19 mouse cellular contexts compared by ENCODE assay signal in genomic region chr2:14041249-14041648, GRCm38 (mm10). TPM values are rescaled to one million over a fixed set of nuclear protein-coding genes. Genes with fewer than 3 reads are reported as not detected.
"Had no signal": no experiment of that assay in that cellular context is flagged by ENCODE, and none has a peak within 500 bp of the region (broad histone marks: within the 10 kb centered on the region; RNA-seq: fewer than 3 reads in every experiment).

No protein-coding gene starts in this region.

- H3K27ac ChIP-seq: liver, embryonic 12.5 days; liver, embryonic 15.5 days; lung, embryonic 15.5 days; midbrain, embryonic 12.5 days; midbrain, embryonic 15.5 days; neural tube, embryonic 13.5 days; stomach, embryonic 15.5 days had no signal

- H3K36me3 ChIP-seq: stomach, embryonic 15.5 days had no signal

- H3K4me2 ChIP-seq: liver, embryonic 12.5 days; liver, embryonic 15.5 days; lung, embryonic 15.5 days; midbrain, embryonic 12.5 days; midbrain, embryonic 15.5 days; neural tube, embryonic 13.5 days; stomach, embryonic 15.5 days had no signal

- H3K9ac ChIP-seq: liver, embryonic 12.5 days; liver, embryonic 15.5 days; lung, embryonic 15.5 days; midbrain, embryonic 12.5 days; midbrain, embryonic 15.5 days; neural tube, embryonic 13.5 days; stomach, embryonic 15.5 days had no signal

- H3K4me1 ChIP-seq: liver, embryonic 15.5 days; lung, embryonic 15.5 days; midbrain, embryonic 12.5 days; midbrain, embryonic 15.5 days; neural tube, embryonic 13.5 days; stomach, embryonic 15.5 days had no signal

- H3K9me3 ChIP-seq: liver, embryonic 12.5 days; liver, embryonic 15.5 days; lung, embryonic 15.5 days; midbrain, embryonic 12.5 days; midbrain, embryonic 15.5 days; neural tube, embryonic 13.5 days; stomach, embryonic 15.5 days had no signal

- ATAC-seq: liver, embryonic 12.5 days; midbrain, embryonic 15.5 days had no signal

- H3K27me3 ChIP-seq: liver, embryonic 12.5 days; liver, embryonic 15.5 days; lung, embryonic 15.5 days; midbrain, embryonic 12.5 days; midbrain, embryonic 15.5 days; neural tube, embryonic 13.5 days; stomach, embryonic 15.5 days had no signal

- DNase-seq: kidney, adult 18-20 months; kidney, adult 9 months; kidney, postnatal 14 days; kidney, postnatal 4 days; lung, adult 18-20 months; lung, postnatal 10 days; lung, postnatal 36 days; retina, postnatal 1 day; right cerebral cortex, postnatal 25 days; spleen, adult 18-20 months; thymus, postnatal 25 days had no signal

- H3K4me3 ChIP-seq: liver, embryonic 12.5 days; liver, embryonic 15.5 days; lung, embryonic 15.5 days; midbrain, embryonic 12.5 days; midbrain, embryonic 15.5 days; neural tube, embryonic 13.5 days; stomach, embryonic 15.5 days had no signal

RNA-seq across cellular contexts. Expression of gene Hacd1, which starts 14.7 kb away (rescaled TPM):
- total RNA-seq: neutrophil, adult 5-6 weeks had no signal
